In the genomic region with DNA sequence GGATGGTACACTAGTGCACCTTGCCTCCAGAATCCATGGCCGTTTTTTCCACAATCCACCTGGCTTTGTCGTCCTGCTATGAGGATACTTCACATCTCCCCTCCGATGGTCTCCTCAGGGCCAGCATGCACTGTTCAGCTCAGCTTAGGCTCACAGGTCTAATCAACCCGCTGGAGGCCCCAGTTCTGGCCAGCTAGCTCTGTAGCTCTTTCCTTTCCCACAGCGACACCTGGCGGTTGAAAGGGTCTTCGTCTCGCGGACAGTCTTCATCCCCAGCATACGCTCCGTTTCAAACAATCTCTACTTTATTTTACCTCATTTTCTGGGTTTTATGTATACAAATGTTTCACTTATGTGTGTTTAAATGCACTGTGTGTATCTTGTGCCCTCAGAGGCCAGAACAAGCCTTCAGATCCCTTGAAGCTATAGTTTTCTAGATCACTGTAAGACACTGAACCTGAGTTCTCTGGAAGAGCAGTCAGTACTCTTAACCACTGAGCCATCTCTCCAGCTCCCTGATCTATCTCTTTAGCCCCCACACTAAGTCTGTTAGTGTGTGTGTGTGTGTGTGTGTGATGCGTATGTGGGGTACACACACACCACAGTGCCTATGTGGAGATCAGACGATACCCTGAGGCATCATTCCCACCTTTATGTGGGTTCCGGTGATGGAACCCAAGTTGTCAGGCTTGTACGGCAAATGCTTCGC, we compare ENCODE assay signal across 7 mouse cellular contexts. TPM values are rescaled to one million over a fixed set of nuclear protein-coding genes. Genes with fewer than 3 reads are reported as not detected.
DNase-seq lines count a peak whose midpoint lies in the region; ATAC-seq and TF ChIP-seq lines count a peak whose summit lies in the region.

No protein-coding gene starts in this region.

- H3K9ac ChIP-seq in limb, embryonic 12.5 days (replicated peaks): no peak overlapping the region
- no peak overlapping the region; the same call in 1 of the 2 replicates for H3K9ac ChIP-seq in midbrain, embryonic 14.5 days (replicated peaks; ENCODE audit: low read length)

- TF ChIP-seq CTCF in kidney, adult 2 months (conservative IDR thresholded peaks at IDR 0.05; ENCODE audit: insufficient read depth, insufficient read length, low read depth, low read length): peak; percentile 93
- TF ChIP-seq CTCF in small intestine, adult 2 months (IDR thresholded peaks at IDR 0.05; ENCODE audit: extremely low read depth, insufficient read length, insufficient replicate concordance, low read depth, low read length): peak; percentile 95

- H3K4me3 ChIP-seq in embryonic facial prominence, embryonic 10.5 days: no peak overlapping the region
- no peak overlapping the region for H3K4me3 ChIP-seq in kidney, adult 2 months (ENCODE audit: insufficient read depth, low read depth, low read length)
- no peak overlapping the region for H3K4me3 ChIP-seq in limb, embryonic 12.5 days (replicated peaks)
- H3K4me3 ChIP-seq in midbrain, embryonic 14.5 days (replicated peaks; ENCODE audit: low read depth, low read length): no peak overlapping the region
- H3K4me3 ChIP-seq in small intestine, adult 2 months (ENCODE audit: low read depth, low read length): no peak overlapping the region

- H3K4me2 ChIP-seq in limb, embryonic 12.5 days: no peak overlapping the region
- no peak overlapping the region for H3K4me2 ChIP-seq in midbrain, embryonic 14.5 days (ENCODE audit: low read length)

- TF ChIP-seq POLR2A in kidney, adult 2 months (IDR thresholded peaks at IDR 0.05; ENCODE audit: low read depth, low read length): no peak
- peak; percentile 18; the same call in 1 of the 2 replicates for TF ChIP-seq POLR2A in small intestine, adult 2 months (IDR thresholded peaks at IDR 0.05; ENCODE audit: low read depth, low read length)

- WGBS in embryonic facial prominence, embryonic 10.5 days: 30% methylated on average over 16 of the region's 16 CpGs
- 28% methylated on average over 16 of the region's 16 CpGs for WGBS in kidney, adult 2 months
- WGBS in limb, embryonic 12.5 days: 29% methylated on average over 16 of the region's 16 CpGs
- 29% methylated on average over 16 of the region's 16 CpGs for WGBS in midbrain, embryonic 14.5 days
- WGBS in small intestine, adult 2 months: 31% methylated on average over 16 of the region's 16 CpGs

- peaks cover 18% of the 10 kb centered on the region for H3K4me1 ChIP-seq in embryonic facial prominence, embryonic 10.5 days
- H3K4me1 ChIP-seq in kidney, adult 2 months (ENCODE audit: control insufficient read depth, insufficient read depth, low read length): peaks cover 10% of the 10 kb centered on the region
- 0 out of 2 replicates have a peak, but pooled peaks cover 3% of the 10 kb centered on the region for H3K4me1 ChIP-seq in limb, embryonic 12.5 days (replicated peaks)
- no peaks in the 10 kb centered on the region for H3K4me1 ChIP-seq in midbrain, embryonic 14.5 days (ENCODE audit: control insufficient read depth, insufficient read depth, low read length)
- H3K4me1 ChIP-seq in small intestine, adult 2 months (ENCODE audit: control insufficient read depth, insufficient read depth, insufficient read length, low read length): peaks cover 9% of the 10 kb centered on the region

- H3K27me3 ChIP-seq in embryonic facial prominence, embryonic 10.5 days (replicated peaks; ENCODE audit: low read depth, poor library complexity, severe bottlenecking): no peaks in the 10 kb centered on the region
- no peaks in the 10 kb centered on the region for H3K27me3 ChIP-seq in kidney, adult 2 months (replicated peaks; ENCODE audit: control insufficient read depth, insufficient read depth, low read length)
- peaks cover 9% of the 10 kb centered on the region; the same call in 1 of the 2 replicates for H3K27me3 ChIP-seq in limb, embryonic 12.5 days
- no peaks in the 10 kb centered on the region for H3K27me3 ChIP-seq in midbrain, embryonic 14.5 days (ENCODE audit: control insufficient read depth, insufficient read depth, low read length)
- no peaks in the 10 kb centered on the region for H3K27me3 ChIP-seq in small intestine, adult 2 months (ENCODE audit: control insufficient read depth, insufficient read depth, low read length)

- H3K27ac ChIP-seq in embryonic facial prominence, embryonic 10.5 days (replicated peaks): no peak overlapping the region
- no peak overlapping the region for H3K27ac ChIP-seq in kidney, adult 2 months (ENCODE audit: insufficient read depth, low read depth, low read length)
- no peak overlapping the region for H3K27ac ChIP-seq in limb, embryonic 12.5 days
- H3K27ac ChIP-seq in midbrain, embryonic 14.5 days (replicated peaks; ENCODE audit: low read depth, low read length): no peak overlapping the region
- H3K27ac ChIP-seq in small intestine, adult 2 months (ENCODE audit: insufficient read depth, low read depth, low read length): no peak overlapping the region

- DNase-seq in adrenal gland, postnatal 14 days: peak; percentile 95
- peak; percentile 90 for DNase-seq in embryonic facial prominence, embryonic 10.5 days (ENCODE audit: low spot score)
- peak; percentile 84 for DNase-seq in heart, adult 8-10 months (ENCODE audit: low spot score)
- peak; percentile 90 for DNase-seq in kidney, adult 2 months
- DNase-seq in midbrain, embryonic 14.5 days: peak; percentile 96

- H3K9me3 ChIP-seq in embryonic facial prominence, embryonic 10.5 days: 0 out of 2 replicates have a peak, but pooled peaks cover 4% of the 10 kb centered on the region
- no peaks in the 10 kb centered on the region for H3K9me3 ChIP-seq in limb, embryonic 12.5 days
- no peaks in the 10 kb centered on the region for H3K9me3 ChIP-seq in midbrain, embryonic 14.5 days (ENCODE audit: control insufficient read depth, low read length)

- peak; percentile 91 for ATAC-seq in limb, embryonic 12.5 days (ENCODE audit: insufficient number of reproducible peaks, insufficient read depth, low FRiP score, low TSS enrichment, low read depth)
- peak; percentile 68; the same call in 1 of the 2 replicates for ATAC-seq in midbrain, embryonic 14.5 days (ENCODE audit: low FRiP score, low TSS enrichment)

- H3K36me3 ChIP-seq in embryonic facial prominence, embryonic 10.5 days (replicated peaks): no peaks in the 10 kb centered on the region
- no peaks in the 10 kb centered on the region for H3K36me3 ChIP-seq in kidney, adult 2 months (ENCODE audit: control insufficient read depth, insufficient read depth, low read length)
- no peaks in the 10 kb centered on the region for H3K36me3 ChIP-seq in limb, embryonic 12.5 days
- H3K36me3 ChIP-seq in midbrain, embryonic 14.5 days (ENCODE audit: control insufficient read depth, insufficient read depth, low read length): no peaks in the 10 kb centered on the region
- H3K36me3 ChIP-seq in small intestine, adult 2 months (ENCODE audit: control insufficient read depth, insufficient read depth, low read length): no peaks in the 10 kb centered on the region

RNA-seq across cellular contexts. Expression of a gene that starts 6.3 kb away (rescaled TPM):
- total RNA-seq in adrenal gland, postnatal 14 days (2021): 11.0 and 11.5 TPM in 2 replicates
- polyA plus RNA-seq in embryonic facial prominence, embryonic 10.5 days (2016; fragmentation: Nextera tagmentation; extraction: Ambion mirVana): 5.9 and 7.1 TPM in 2 replicates
- 1 to 10 TPM; 2.6 to 4.7 (median 3.8) TPM for total RNA-seq in heart, adult 8-10 months (2022)
- polyA plus RNA-seq in kidney, adult 2 months (2012; rRNA removed): 176 and 197 TPM in 2 replicates
- polyA plus RNA-seq in limb, embryonic 12.5 days (2016; fragmentation: Nextera tagmentation; extraction: Ambion mirVana): 8.0 and 8.3 TPM in 2 replicates
- 28.8 and 32.1 TPM in 2 replicates for polyA plus RNA-seq in midbrain, embryonic 14.5 days (2014; fragmentation: Nextera tagmentation; extraction: Ambion mirVana)
- polyA plus RNA-seq in small intestine, adult 2 months (2012; rRNA removed): 137 and 321 TPM in 2 replicates

RNA-seq across cellular contexts. Expression of a gene that starts 42.3 kb away (rescaled TPM):
- 46.7 and 51.7 TPM in 2 replicates for total RNA-seq in adrenal gland, postnatal 14 days (2021)
- 17.5 and 17.6 TPM in 2 replicates for polyA plus RNA-seq in embryonic facial prominence, embryonic 10.5 days (2016; fragmentation: Nextera tagmentation; extraction: Ambion mirVana)
- 10 to 100 TPM; 13.1 to 14.7 (median 14.1) TPM for total RNA-seq in heart, adult 8-10 months (2022)
- polyA plus RNA-seq in kidney, adult 2 months (2012; rRNA removed): 38.3 and 42.7 TPM in 2 replicates
- polyA plus RNA-seq in limb, embryonic 12.5 days (2016; fragmentation: Nextera tagmentation; extraction: Ambion mirVana): 13.7 and 16.2 TPM in 2 replicates
- polyA plus RNA-seq in midbrain, embryonic 14.5 days (2014; fragmentation: Nextera tagmentation; extraction: Ambion mirVana): 34.1 and 38.0 TPM in 2 replicates
- 19.7 and 44.8 TPM in 2 replicates for polyA plus RNA-seq in small intestine, adult 2 months (2012; rRNA removed)

RNA-seq across cellular contexts. Expression of a gene that starts 42.5 kb away (rescaled TPM):
- total RNA-seq in adrenal gland, postnatal 14 days (2021): 97.6 and 99.3 TPM in 2 replicates
- polyA plus RNA-seq in embryonic facial prominence, embryonic 10.5 days (2016; fragmentation: Nextera tagmentation; extraction: Ambion mirVana): 15.2 and 17.9 TPM in 2 replicates
- 100 to 1,000 TPM; 112 to 127 (median 118) TPM for total RNA-seq in heart, adult 8-10 months (2022)
- polyA plus RNA-seq in kidney, adult 2 months (2012; rRNA removed): 55.2 and 73.2 TPM in 2 replicates
- polyA plus RNA-seq in limb, embryonic 12.5 days (2016; fragmentation: Nextera tagmentation; extraction: Ambion mirVana): 51.8 and 56.4 TPM in 2 replicates
- 31.0 and 34.3 TPM in 2 replicates for polyA plus RNA-seq in midbrain, embryonic 14.5 days (2014; fragmentation: Nextera tagmentation; extraction: Ambion mirVana)
- polyA plus RNA-seq in small intestine, adult 2 months (2012; rRNA removed): 209 and 353 TPM in 2 replicates

RNA-seq across cellular contexts. Expression of a gene that starts 57.1 kb away (rescaled TPM):
- 57.0 and 58.2 TPM in 2 replicates for total RNA-seq in adrenal gland, postnatal 14 days (2021)
- polyA plus RNA-seq in embryonic facial prominence, embryonic 10.5 days (2016; fragmentation: Nextera tagmentation; extraction: Ambion mirVana): 184 and 194 TPM in 2 replicates
- total RNA-seq in heart, adult 8-10 months (2022): 10 to 100 TPM; 16.2 to 19.9 (median 16.7) TPM
- polyA plus RNA-seq in kidney, adult 2 months (2012; rRNA removed): 33.9 and 34.4 TPM in 2 replicates
- 149 and 151 TPM in 2 replicates for polyA plus RNA-seq in limb, embryonic 12.5 days (2016; fragmentation: Nextera tagmentation; extraction: Ambion mirVana)
- 24.9 and 28.3 TPM in 2 replicates for polyA plus RNA-seq in midbrain, embryonic 14.5 days (2014; fragmentation: Nextera tagmentation; extraction: Ambion mirVana)
- 52.3 and 108 TPM in 2 replicates for polyA plus RNA-seq in small intestine, adult 2 months (2012; rRNA removed)
